Mouse (Mus musculus) cortical plate, adult 2 months (tissue): ENCODE measurements around the gene Svbp.

Source experiments
- CTCF ChIP-seq: fragments of 200-500 bp; IDR thresholded peaks from 2 replicates; pipeline ENCODE4 v1.5.1; 2011; ENCODE audit warnings: mild to moderate bottlenecking, control low read depth, low read length; ENCODE audit not compliant: insufficient read depth; ENCODE audit errors: extremely low read depth
- POLR2A ChIP-seq: fragments of 200-500 bp; IDR thresholded peaks from 2 replicates; pipeline ENCODE4 v1.6.1; 2011; ENCODE audit warnings: mild to moderate bottlenecking, low read length, control low read depth; ENCODE audit not compliant: insufficient read depth; ENCODE audit errors: extremely low read depth

- TF ChIP-seq POLR2A (no peak), CTCF (peak; percentile 94)
Measured at GRCm38 (mm10) chr4:119204672-119205071, 9.6 kb downstream of the Svbp start.
